Mouse (Mus musculus) frontal cortex, postnatal 10 days (tissue): ENCODE data around the gene Clpp.

Experiments used
- DNase-seq, 2 experiments: peaks; one replicate each; pipeline ENCODE4 v3.0.0; 2022; ENCODE audit warnings: low spot score in 2 of 2, mixed read lengths in 1 of 2

The Clpp gene

DNA sequence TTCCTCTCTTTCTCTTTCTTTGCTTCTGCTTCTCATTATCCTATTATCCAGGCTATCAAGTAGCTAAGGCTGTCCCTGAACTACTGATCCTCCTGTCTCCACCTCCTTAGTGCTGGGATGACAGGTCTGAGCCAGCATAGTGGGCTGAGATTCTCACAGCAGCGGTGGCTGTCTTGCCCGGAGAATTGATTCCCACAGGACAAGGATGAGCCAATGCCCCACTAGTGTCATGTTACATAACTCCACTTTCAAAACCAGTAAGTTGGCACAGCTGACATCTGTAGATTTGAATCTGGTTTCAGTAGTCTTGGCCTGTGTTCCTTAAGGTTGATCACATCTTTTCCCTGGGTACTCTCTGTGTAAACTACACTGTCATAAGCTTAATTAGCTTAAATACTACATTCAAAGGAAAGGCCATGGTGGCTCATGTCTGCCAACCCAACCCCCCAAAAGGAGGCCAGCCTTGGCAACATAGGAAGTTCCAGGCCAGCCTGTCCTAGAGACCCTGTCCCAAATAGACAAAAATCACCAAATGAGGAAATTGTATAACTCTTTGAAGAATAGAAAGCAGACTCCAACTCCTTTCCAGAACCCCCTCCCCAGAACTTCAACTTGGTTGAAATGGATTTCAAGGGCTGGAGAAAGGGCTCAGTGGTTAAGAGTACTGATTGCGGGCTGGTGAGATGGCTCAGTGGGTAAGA is 3.9 kb upstream of the Clpp start:
- no peak for DNase-seq

DNA sequence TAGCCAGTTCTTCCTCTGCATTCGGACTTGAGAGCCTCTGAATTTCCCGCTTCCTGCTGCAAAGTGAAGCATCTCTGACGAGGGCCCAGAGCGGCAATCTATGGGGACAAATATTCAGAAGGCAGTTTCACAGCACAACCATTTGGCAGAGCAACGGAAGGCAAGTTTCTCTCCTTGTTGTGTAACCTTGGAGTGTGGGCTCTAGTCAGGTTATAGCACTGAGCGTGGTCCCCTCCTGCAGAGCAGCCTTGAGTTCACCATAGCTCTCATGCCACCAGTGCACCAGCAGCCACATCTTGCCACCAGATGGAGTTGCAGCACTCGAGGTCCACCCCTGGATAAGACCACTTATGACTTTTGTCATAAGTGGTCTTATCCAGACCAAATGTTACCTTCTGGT is 1.7 kb upstream of the Clpp start:
- DNase-seq, result peak in 1 of 2 experiments; percentile 8

DNA sequence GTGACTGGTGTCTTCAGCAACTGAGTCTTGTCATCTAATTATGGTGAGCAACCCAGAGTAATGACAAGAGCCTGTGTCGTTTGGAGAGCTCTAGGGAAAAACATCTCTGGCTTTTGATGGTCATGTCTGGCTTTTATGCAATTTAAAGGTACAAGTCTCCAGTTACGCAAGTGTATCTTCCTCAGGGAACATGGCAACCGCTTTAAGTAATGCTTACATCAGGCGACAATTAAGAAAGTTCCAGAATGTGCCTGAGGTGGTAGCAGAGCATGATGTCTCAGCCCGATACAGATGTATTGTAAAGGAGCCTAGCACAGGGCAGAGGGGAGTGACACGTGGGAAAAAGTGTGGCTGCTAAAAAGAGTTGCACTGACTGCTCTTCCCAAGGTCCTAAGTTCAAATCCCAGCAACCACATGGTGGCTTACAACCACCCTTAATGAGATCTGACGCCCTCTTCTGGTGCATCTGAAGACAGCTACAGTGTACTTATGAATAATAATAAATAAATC is 1.1 kb upstream of the Clpp start:
- DNase-seq, result peak in 1 of 2 experiments; percentile 5

DNA sequence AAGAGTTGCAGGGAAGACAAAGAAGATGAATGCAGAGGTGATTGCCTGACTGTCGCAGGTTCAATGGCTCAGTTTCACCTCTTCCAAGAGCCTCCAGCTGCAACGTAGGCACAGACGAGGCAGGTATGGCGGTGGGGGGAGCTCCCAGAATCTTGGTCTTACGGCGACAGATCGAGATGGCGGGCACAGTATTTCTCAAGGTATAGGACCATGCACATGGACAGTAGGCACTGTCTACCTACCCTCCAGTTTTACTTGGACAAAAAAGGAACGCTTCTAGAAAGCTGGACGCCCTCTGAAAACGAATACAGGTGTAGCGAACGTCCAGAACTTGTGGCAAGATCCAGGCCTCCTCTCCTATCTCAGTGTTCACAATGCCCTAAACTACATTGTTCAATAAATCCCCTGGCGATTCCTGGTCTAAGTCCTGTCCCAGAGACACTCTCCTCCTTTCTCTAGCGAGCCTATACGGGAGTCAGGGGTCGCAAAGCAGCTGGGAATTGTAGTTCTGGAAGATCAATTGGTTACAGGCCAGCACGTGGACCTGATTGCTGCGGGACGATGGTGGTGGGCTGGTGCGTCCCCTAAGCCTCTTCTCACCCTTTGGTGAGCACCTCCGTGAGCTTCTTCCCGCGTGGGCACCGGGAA is 514 bp upstream of the Clpp start:
- peak; percentile 73 to 77 for DNase-seq

DNA sequence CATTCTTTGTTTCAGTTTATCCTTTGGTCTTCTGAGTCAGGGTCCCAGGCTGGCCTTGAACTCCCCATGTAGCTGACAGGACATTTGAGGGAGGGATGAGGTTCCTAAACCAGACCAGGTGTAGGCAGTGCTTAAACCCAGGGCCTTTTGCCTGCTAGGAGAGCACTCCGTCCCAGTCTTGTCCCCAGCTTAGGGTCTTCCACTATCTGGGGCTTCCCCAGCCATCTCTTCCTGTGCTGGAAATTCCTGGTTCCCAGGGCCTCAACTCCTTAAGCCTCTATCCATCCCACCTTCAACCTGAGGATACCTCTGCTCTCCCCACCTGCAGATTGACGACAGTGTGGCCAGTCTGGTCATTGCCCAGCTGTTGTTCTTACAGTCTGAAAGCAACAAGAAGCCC is 861 bp downstream of the Clpp start:
- DNase-seq, result peak in 1 of 2 experiments; percentile 4

DNA sequence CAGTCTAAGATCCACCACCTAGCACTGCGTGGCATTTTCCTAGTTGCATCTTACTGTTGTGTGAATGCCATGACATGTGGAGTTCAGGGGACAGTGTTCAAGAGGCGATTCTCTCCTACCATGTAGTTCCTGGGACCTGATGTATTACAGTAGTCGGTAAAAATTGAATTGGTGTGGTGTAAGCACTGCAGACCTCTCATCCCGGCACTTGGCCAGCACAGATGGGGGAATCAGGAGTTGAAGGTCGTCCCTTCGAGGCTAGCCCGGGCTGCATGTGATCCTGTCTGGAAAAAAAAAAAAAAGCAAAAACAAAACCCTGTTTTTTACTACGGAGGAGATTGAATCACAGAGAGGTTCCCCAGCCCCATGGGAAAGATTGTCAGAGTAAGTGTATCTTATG is 4.9 kb downstream of the Clpp start:
- no peak for DNase-seq

DNA sequence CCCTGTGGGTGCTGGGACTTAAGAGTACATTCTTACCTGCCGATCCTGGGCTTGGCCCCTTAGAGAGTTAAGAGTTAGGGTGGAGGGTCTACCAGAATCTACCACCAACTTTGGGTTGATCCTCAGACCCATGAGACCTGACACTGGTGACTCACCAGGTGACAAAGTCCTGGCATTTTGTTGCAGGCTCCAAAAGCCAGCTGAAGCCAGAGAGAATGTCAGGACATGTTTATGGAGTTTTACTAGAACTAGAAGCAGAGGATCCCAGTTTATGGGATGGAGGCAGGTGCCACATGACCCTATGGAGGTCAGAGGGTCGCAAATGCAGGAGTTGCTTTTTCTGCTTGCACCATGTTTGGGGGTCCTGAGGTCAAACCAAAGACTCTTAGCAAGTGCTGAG is 6.4 kb downstream of the Clpp start:
- DNase-seq, result no peak

DNA sequence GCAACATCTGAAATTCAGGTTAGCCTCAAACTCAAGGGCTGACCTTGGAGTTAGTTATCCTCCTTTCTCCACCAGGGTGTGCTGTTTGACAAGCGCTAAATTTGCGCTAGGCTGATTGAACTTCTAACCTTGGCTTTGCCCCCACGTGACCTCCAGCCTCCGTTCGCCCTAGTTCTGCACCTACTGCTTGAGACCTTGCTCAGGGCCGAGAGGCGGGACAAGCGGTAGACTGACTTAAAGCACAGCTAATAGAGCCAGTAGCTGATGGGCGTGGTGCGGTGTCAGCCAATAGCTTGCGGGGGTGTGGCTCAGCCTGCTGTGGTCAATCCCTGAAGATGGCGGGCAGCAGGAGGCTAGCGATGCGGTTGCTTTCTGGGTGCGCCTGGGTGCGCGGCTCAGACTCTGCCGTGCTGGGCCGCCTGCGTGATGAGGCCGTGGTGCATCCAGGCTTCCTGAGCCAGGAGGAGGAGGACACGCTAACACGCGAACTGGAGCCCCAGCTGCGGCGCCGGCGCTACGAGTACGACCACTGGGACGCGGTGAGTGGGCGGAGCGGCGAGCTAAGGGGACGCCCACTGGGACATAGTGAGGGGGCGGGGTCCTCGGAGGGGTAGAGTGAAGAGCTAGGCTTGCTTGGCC is 7.0 kb downstream of the Clpp start, which contains the start of gene Alkbh7:
Gene Alkbh7, plus strand, starts transcription at position 311 of the 639 bp plus-strand sequence.
- DNase-seq, result peak; percentile 94 to 95

DNA sequence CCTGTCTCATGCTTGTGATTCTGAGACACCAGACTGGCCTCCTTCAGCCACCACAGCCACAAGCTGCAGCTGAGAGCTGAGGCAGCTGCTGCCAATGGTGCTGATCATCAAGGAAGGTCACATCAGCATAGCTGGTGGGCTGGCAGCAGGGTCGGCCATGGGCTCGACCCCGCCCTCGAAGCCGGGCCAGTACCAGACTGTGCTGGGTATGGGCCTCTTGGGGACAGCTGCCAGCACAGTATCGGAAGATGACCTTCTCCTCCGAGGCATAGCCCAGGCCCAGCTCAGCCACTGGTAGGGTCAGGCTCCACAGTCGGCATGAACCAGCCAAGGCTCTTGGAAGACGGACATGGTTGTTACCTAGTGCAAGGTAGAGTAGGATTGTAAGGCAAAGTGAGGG is 9.3 kb downstream of the Clpp start:
- DNase-seq, result no peak

DNA sequence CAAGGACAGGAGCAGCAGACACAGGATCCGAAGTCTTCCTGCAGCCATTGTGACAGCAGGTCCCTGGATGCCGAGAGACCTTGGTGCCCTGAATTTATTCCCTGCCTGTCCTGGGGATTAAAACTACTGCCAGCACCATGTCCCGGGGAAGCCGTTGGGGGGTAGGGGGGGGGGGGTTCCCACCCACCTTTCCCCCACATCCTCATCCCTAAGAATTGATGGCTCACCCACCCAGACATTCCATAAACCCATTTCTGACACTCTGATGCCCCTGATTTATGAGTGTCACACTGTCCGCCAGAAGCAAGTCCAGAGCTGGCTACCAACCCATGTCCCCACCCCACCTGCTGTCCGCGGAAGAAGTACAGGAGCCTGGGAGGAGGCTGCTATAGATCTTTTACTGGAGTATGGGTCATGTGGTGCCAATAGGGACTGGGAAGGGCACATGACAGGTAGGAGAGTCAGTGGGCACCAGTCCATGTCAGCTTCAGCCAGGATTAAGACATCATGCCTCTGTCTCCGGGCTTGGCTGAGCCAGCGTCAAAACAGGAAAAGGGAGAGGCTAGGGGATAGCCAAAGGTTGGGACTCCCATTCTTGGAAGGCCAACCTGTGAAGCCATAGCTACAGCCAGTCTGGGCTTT is 10.0 kb downstream of the Clpp start, which contains the start of gene Pspn:
Gene Pspn, minus strand, starts transcription at position 51 of the 642 bp plus-strand sequence.
- no peak for DNase-seq

DNA sequence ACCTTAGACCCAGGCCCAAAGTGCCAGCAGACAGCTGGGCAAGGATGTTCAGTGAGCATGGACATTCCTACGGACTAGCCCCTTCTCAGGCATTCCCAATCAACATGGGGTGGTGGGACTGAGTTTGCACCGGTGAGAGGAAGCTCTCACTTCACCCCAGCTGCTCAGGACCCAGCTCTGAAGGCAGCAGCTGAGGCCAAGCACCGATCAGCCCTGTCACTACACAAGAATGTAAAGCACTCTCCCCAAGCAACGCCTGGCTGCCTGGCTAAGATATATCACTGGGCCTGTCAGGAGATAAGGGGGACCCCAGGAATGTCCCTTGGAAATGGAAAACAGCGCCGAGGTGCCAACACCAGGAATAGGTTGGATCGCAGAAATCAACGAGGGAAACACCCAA is 11.1 kb downstream of the Clpp start:
- no peak for DNase-seq

DNA sequence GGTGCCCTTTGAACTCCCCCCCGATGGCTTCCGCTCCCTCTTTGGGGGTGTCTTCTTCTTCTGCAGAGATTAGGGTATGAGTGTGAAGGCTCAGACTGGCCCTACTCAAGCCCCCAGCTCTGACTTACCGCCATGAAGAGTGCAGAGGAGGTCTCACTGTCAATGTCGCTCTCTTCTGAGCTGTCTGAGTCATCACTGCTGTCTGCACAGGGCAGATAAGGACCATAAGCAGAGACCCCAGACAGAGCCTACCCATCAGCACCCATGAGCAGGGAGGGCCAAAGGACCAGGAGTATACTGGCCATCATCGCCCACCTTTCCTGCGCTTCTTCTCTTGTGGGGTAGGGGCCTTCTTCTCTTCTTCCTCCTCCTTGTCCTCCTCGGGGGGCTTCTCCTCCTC is 13.9 kb downstream of the Clpp start:
- no peak for DNase-seq

DNA sequence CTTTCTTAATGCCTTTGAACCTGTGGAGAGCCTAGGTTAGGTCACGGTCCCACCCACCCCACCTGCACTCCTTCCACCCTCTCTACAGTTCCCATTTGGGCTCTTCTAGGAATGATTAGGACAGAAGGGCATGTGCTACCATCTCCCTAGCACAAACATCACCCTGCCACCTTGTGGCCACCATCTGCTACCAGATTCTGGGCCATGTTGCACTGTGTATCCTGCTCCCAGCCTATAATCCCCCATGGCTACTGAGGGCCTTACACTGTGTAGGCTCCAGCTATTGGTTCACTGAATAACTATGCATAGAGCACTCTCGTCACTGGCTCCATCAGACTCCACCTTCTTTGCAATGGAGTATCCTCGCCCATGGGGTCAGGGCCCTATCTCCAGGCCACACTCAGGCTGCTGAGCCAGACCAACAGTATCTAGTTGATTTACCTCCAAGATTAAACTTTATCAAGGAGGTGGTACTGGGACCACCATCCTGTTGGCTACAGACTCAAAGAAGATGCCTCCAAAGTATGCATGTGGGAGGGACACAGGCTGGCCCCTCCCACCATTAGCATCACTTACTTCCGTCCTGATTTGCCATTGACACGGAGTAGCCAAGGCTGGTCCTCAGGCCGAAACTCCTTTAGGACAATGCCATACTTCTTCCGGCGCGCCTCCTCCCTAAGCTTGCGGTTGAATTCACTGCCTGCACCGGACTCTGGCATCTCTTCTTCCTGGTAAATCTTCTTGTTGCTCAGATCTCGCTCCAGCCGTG is 17.2 kb downstream of the Clpp start:
- DNase-seq, result no peak

DNA sequence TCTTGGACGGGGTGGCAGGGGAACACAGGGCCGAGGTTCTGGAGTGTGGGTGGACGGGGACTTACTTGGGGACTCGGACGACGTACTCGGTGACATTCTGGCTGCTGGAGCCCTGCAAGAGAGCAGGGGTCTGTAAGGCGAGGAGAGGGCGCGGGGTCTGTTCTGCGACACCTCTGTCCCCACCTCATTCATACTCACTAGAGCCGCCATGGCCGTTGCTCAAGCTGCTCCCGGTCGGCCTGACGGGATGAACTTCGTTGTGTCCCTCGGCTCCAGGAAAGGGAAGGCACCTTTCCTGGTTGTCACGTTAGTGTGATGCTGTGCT is 20.8 kb downstream of the Clpp start:
- no peak for DNase-seq

DNA sequence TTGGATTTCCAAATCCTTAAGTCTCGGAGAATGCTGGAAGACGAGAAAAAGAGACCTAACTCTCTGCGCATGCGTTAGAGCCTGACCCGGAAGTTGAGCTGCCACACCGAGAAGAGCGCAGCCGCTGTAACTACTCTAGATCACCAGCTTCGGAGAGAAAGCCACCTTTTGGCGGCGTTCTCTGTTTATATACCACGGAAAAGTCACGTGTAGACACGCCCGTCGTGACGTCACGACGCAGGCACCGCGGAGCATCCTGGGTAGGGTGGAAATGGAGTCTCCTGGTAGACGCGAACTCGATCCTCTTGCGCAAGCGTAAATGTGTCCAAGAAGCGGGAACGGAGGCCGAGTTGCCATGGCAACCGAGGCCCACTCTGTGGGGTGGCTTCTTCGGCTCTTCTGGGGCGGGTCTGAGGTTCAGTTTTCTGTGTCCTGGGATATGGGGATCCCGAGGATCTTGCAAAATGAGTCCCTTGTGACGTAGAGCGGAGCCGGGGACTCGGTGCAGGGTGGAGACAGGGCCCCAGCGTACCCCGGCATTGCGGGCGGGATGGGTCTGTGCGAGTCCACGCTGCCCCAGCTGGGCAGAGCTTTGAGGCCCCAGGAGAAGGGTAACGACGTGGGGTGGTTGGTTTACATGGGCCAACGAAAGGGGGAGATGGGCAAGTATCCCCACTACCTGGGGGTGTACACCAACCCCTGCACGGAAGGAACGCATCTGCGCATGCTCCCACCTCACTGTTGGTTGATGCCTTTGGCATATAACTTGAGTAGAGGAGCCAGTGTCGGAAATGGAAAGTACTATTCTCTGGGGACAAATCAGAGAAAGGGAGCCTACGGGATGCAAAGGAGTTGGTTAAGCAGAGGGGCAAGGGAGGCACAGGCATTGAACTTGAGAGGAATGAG is 21.4 kb downstream of the Clpp start, which contains the start of the genes Gtf2f1 and Gm17949:
Gene Gtf2f1, minus strand, starts transcription at position 53 of the 906 bp plus-strand sequence.
Gene Gm17949, plus strand, starts transcription at position 234 of the 906 bp plus-strand sequence.
- peak; percentile 94 for DNase-seq

DNA sequence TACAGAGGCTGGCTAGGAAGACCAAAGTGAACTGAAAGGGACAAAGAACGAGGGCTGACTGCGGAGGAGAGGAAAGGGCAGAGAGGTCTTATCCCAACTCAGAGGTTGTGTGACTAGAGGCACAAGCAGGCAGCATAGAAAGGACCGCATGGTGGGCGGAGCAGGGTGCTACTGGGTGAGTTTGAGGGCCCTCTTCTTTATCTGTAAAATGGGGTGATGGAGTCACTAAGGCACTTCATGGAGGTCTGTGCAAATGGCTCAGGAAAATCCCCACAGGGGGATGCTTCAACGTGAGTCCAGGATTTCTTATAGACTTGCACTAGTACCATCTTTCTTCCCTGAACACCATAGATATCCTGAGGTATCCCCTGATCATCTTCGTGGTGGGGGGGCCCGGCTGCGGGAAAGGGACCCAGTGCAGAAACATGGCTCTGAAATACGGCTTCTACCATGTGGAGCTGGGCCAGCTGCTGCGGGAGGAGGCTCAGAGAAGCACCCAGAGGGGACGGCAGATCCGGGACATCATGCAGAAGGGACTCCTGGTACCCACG is 22.2 kb downstream of the Clpp start:
- DNase-seq, result no peak

DNA sequence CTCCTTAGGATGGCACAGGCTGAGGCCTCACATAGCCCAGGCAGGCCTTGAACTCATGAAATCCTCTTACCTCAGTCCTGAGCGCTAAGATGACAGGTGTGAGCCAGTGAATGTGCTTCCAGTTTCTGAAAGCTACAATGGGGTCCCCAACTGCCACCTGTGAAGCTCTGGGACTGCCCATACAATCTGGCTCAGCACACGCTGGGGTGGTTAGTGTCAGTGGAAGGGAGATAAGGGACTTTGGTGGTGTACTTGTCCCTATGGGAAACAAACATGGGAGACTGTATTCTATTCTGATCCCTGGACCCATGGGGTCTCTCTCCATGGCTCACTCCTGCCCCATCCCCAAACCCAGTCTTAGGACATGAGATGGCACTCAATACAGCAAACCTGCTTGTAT is 29.6 kb downstream of the Clpp start:
- no peak for DNase-seq

DNA sequence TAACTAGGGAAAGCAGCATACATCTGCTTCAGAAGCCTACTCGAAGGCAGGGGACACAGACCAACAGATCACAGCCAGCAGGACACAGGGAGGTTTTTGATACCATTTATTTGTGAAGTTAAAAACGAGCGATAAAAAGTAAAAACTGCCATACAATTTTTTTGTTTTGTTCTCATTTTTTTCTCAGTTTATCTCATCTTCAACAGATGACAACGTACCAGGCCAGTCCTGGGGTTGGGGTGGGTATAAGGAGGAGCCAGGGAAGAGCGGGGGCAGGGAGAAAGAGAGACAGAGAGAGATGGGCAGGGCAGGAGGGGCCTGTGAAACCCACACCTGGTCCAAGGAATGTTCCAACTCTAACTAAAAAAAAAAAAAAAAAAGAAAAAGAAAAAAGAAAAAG is 30.9 kb downstream of the Clpp start:
- no peak for DNase-seq

DNA sequence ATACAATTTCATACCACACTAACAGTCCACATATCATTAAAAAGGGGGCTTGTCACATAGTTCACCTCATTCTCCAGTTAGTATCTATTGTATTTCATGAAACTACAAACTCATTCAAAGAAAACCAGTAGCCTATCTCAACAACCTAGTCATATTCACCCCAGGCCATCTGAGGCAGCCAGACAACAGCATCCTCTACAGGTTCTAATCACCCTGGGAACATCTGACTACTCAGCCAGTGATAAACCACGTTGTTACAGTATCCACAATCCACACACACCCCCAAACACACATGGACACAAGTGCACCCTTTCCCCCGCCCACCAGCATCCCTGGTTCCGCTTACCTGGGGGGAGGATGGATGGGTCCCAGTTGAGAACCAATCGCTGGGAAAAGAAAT is 37.4 kb downstream of the Clpp start:
- no peak for DNase-seq

DNA sequence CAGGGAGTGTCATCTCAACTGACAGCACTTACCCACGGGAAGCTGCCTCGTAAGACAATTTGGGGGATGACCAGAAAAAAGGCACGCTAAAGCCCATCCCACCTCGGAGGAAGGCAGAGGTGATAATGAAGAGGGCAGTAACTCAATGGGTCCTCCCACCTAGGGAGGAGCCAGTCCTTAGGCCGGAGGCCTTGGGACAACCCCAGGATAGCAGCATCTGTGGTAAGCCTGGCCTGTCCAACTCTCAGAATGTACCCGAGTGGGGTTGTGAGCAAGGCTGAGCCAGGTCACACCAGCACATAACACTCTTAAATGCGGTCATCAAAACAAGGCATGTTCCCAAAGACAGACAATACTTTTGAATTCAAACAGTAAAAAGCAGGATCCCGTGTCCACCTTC is 39.6 kb downstream of the Clpp start:
- no peak for DNase-seq
